Mouse (Mus musculus): ENCODE results near the gene Tnnc1. TPM values are rescaled to one million over a fixed set of nuclear protein-coding genes. Genes with fewer than 3 reads are reported as not detected.

Tnnc1 gene
- polyA plus RNA-seq, 2 experiments from 2014 or later: not detected

- no peak for ATAC-seq
Measured at GRCm38 (mm10) chr14:31214684-31215083, 6.6 kb downstream of the Tnnc1 start.

- ATAC-seq: peak; percentile 87
Measured at GRCm38 (mm10) chr14:31215157-31216002, 7.3 kb downstream of the Tnnc1 start.

GRCm38 (mm10) chr14:31216846-31217245, 8.7 kb downstream of the Tnnc1 start, which contains the start of gene Nisch:
TSS of gene Nisch (minus strand) at chr14:31216946.
- no peak for ATAC-seq

GRCm38 (mm10) chr14:31217666-31218065, 9.6 kb downstream of the Tnnc1 start, which contains the start of gene Sema3g:
TSS of gene Sema3g (plus strand) at chr14:31217860.
- ATAC-seq: no peak

GRCm38 (mm10) chr14:31226978-31227377, 18.9 kb downstream of the Tnnc1 start:
- no peak for ATAC-seq

GRCm38 (mm10) chr14:31228234-31228633, 20.1 kb downstream of the Tnnc1 start:
- ATAC-seq: no peak

GRCm38 (mm10) chr14:31230442-31230841, 22.3 kb downstream of the Tnnc1 start:
- ATAC-seq: no peak

GRCm38 (mm10) chr14:31232404-31233069, 24.4 kb downstream of the Tnnc1 start:
- no peak for ATAC-seq

GRCm38 (mm10) chr14:31233070-31233995, 25.2 kb downstream of the Tnnc1 start:
- no peak for ATAC-seq

GRCm38 (mm10) chr14:31233996-31234591, 26.0 kb downstream of the Tnnc1 start:
- ATAC-seq: peak; percentile 63

GRCm38 (mm10) chr14:31237101-31237882, 29.2 kb downstream of the Tnnc1 start:
- ATAC-seq: no peak

- no peak for ATAC-seq
Measured at GRCm38 (mm10) chr14:31240528-31240927, 32.4 kb downstream of the Tnnc1 start.

- no peak for ATAC-seq
Measured at GRCm38 (mm10) chr14:31244777-31245176, 36.7 kb downstream of the Tnnc1 start.

GRCm38 (mm10) chr14:31245946-31246345, 37.8 kb downstream of the Tnnc1 start:
- no peak for ATAC-seq

- ATAC-seq: no peak
Measured at GRCm38 (mm10) chr14:31248396-31248795, 40.3 kb downstream of the Tnnc1 start.

GRCm38 (mm10) chr14:31250222-31251083, 42.3 kb downstream of the Tnnc1 start:
- ATAC-seq: peak; percentile 53

GRCm38 (mm10) chr14:31251084-31251604, 43.0 kb downstream of the Tnnc1 start, which contains the start of the genes Phf7 and Bap1:
TSS of gene Phf7 (minus strand) at chr14:31251317.
TSS of gene Bap1 (plus strand) at chr14:31251450.
- ATAC-seq: peak; percentile 76

GRCm38 (mm10) chr14:31251626-31252025, 43.5 kb downstream of the Tnnc1 start:
- peak; percentile 13 for ATAC-seq

GRCm38 (mm10) chr14:31252091-31252490, 44.0 kb downstream of the Tnnc1 start:
- ATAC-seq: no peak

Data from activated CD4-positive, CD25-positive, alpha-beta regulatory T cell, adult 4 months (primary cell).